Mouse (Mus musculus) MEL (cell line): ENCODE measurements around the gene Olfr459. TPM values are rescaled to one million over a fixed set of nuclear protein-coding genes. Genes with fewer than 3 reads are reported as not detected.

ENCODE experiments used
- DNase-seq: peaks from one replicate; pipeline ENCODE4 v3.0.0; 2011; ENCODE audit warnings: low read depth, low spot score
- H3K27ac ChIP-seq: 2 replicates; pipeline ENCODE4 v1.5.1; 2012; ENCODE audit warnings: low read depth, mild to moderate bottlenecking, control low read depth, low read length, moderate library complexity; ENCODE audit not compliant: control insufficient read depth
- H3K27me3 ChIP-seq, 2 experiments: fragments of 150-350 bp in 1 of 2; sonication (generic) in 1 of 2; 2 replicates each; pipeline ENCODE4 v1.6.1; 2012; ENCODE audit warnings: low read length in 2 of 2, mild to moderate bottlenecking in 2 of 2, improper control_type of control experiment in 1 of 2, moderate library complexity in 1 of 2; ENCODE audit not compliant: insufficient read depth in 2 of 2, control insufficient read depth in 1 of 2
- H3K36me3 ChIP-seq, 2 experiments: 2 replicates each; pipeline ENCODE4 v1.6.1; 2012 to 2014; ENCODE audit warnings: low read length in 2 of 2, improper control_type of control experiment in 1 of 2, inconsistent platforms in 1 of 2, mild to moderate bottlenecking in 1 of 2; ENCODE audit not compliant: insufficient read depth in 2 of 2, control insufficient read depth in 1 of 2
- H3K4me1 ChIP-seq, 2 experiments: fragments of 150-350 bp in 1 of 2; sonication (generic) in 1 of 2; 2 replicates each; pipeline ENCODE4 v1.6.1; 2012; ENCODE audit warnings: low read length in 2 of 2, improper control_type of control experiment in 1 of 2, mild to moderate bottlenecking in 1 of 2; ENCODE audit not compliant: insufficient read depth in 2 of 2, control insufficient read depth in 1 of 2
- H3K4me3 ChIP-seq, 2 experiments: fragments of 150-350 bp in 1 of 2; sonication (generic) in 1 of 2; 2 replicates each; pipeline ENCODE4 v1.5.1; 2012; ENCODE audit warnings: low read depth in 2 of 2, low read length in 2 of 2, mild to moderate bottlenecking in 2 of 2, moderate library complexity in 2 of 2, control low read depth in 1 of 2, improper control_type of control experiment in 1 of 2; ENCODE audit not compliant: control insufficient read depth in 1 of 2, insufficient read depth in 1 of 2
- H3K79me2 ChIP-seq: 2 replicates; pipeline ENCODE4 v1.6.1; 2012; ENCODE audit warnings: mild to moderate bottlenecking, low read length, moderate library complexity; ENCODE audit not compliant: control insufficient read depth, poor library complexity, insufficient read depth
- H3K9ac ChIP-seq: 2 replicates; pipeline ENCODE4 v1.6.1; 2012; ENCODE audit warnings: low read depth, mild to moderate bottlenecking, control low read depth, low read length, moderate library complexity; ENCODE audit not compliant: control insufficient read depth, poor library complexity, severe bottlenecking
- H3K9me3 ChIP-seq: fragments of 150-350 bp; sonication (generic); replicated peaks from 2 replicates; pipeline ENCODE4 v1.6.1; 2012; ENCODE audit warnings: mild to moderate bottlenecking, low read length, improper control_type of control experiment, moderate library complexity; ENCODE audit not compliant: insufficient read depth
- CHD2 ChIP-seq: IDR thresholded peaks from 2 replicates; pipeline ENCODE4 v1.6.1; 2011; ENCODE audit warnings: low read length, improper control_type of control experiment
- E2F4 ChIP-seq: IDR thresholded peaks from 2 replicates; pipeline ENCODE4 v1.6.1; 2011; ENCODE audit warnings: low read depth, low read length, improper control_type of control experiment, borderline replicate concordance
- GABPA ChIP-seq: IDR thresholded peaks from 2 replicates; pipeline ENCODE4 v1.6.1; 2012; ENCODE audit warnings: low read depth, mild to moderate bottlenecking, inconsistent platforms, low read length, improper control_type of control experiment, moderate library complexity
- MAX ChIP-seq: IDR thresholded peaks from 2 replicates; pipeline ENCODE4 v1.6.1; 2011; ENCODE audit warnings: low read length, improper control_type of control experiment
- MXI1 ChIP-seq: IDR thresholded peaks from 2 replicates; pipeline ENCODE4 v1.6.1; 2011; ENCODE audit warnings: mild to moderate bottlenecking, low read depth, low read length, improper control_type of control experiment
- MYB ChIP-seq: IDR thresholded peaks from 2 replicates; pipeline ENCODE4 v1.6.1; 2011; ENCODE audit warnings: mild to moderate bottlenecking, low read depth, low read length, improper control_type of control experiment
- NRF1 ChIP-seq: IDR thresholded peaks from 2 replicates; pipeline ENCODE4 v1.6.1; 2014; ENCODE audit warnings: low read depth, mild to moderate bottlenecking, inconsistent platforms, low read length, improper control_type of control experiment, moderate library complexity; ENCODE audit not compliant: poor library complexity, insufficient read depth, severe bottlenecking
- POLR2AphosphoS2 ChIP-seq: IDR thresholded peaks from 2 replicates; pipeline ENCODE4 v1.6.1; 2011; ENCODE audit warnings: low read length, improper control_type of control experiment
- POLR2AphosphoS5 ChIP-seq: IDR thresholded peaks from 2 replicates; pipeline ENCODE4 v1.6.1; 2012; ENCODE audit warnings: low read depth, borderline replicate concordance, mild to moderate bottlenecking, inconsistent platforms, low read length, moderate library complexity, mixed read lengths
- RCOR1 ChIP-seq: IDR thresholded peaks from 2 replicates; pipeline ENCODE4 v1.6.1; 2012; ENCODE audit warnings: low read depth, mild to moderate bottlenecking, inconsistent platforms, low read length, improper control_type of control experiment
- SIN3A ChIP-seq: IDR thresholded peaks from 2 replicates; pipeline ENCODE4 v1.6.1; 2012; ENCODE audit warnings: low read length, improper control_type of control experiment, inconsistent platforms
- TAL1 ChIP-seq: IDR thresholded peaks from 2 replicates; pipeline ENCODE4 v1.6.1; 2012; ENCODE audit warnings: mild to moderate bottlenecking, inconsistent platforms, low read length, moderate library complexity, mixed read lengths
- TCF12 ChIP-seq: IDR thresholded peaks from 2 replicates; pipeline ENCODE4 v1.6.1; 2014; ENCODE audit warnings: low read depth, mild to moderate bottlenecking, inconsistent platforms, low read length, improper control_type of control experiment, moderate library complexity
- UBTF ChIP-seq: IDR thresholded peaks from 2 replicates; pipeline ENCODE4 v1.6.1; 2012; ENCODE audit warnings: low read depth, mild to moderate bottlenecking, inconsistent platforms, low read length, improper control_type of control experiment, moderate library complexity, borderline replicate concordance; ENCODE audit not compliant: insufficient read depth
- USF1 ChIP-seq: IDR thresholded peaks from 2 replicates; pipeline ENCODE4 v1.6.1; 2014; ENCODE audit warnings: low read depth, mild to moderate bottlenecking, inconsistent platforms, low read length, improper control_type of control experiment, moderate library complexity
- ZKSCAN1 ChIP-seq: IDR thresholded peaks from 2 replicates; pipeline ENCODE4 v1.6.1; 2012; ENCODE audit warnings: low read depth, mild to moderate bottlenecking, inconsistent platforms, low read length, improper control_type of control experiment, moderate library complexity
- polyA plus RNA-seq, 2 experiments: library from polyadenylated mRNA; stranded (reverse) in 1 of 2; unstranded in 1 of 2; fragments of >175 nt in 1 of 2; fragments of >200 nt in 1 of 2; gene quantifications; 2 replicates each; pipeline versions ENCODE4 v1.2.1 to v1.2.4; 2012; ENCODE audit warnings: low replicate concordance in 2 of 2, low read depth in 1 of 2; ENCODE audit not compliant: insufficient read length in 2 of 2, insufficient read depth in 1 of 2, missing spikeins in 1 of 2
- total RNA-seq: library from RNA; depleted of rRNA; stranded (reverse); fragments of 300-350 nt; gene quantifications from 2 replicates; pipeline ENCODE4 v1.2.3, GENCODE M21; 2012

Gene Olfr459
- total and polyA plus RNA-seq, 3 experiments: not detected

DNA sequence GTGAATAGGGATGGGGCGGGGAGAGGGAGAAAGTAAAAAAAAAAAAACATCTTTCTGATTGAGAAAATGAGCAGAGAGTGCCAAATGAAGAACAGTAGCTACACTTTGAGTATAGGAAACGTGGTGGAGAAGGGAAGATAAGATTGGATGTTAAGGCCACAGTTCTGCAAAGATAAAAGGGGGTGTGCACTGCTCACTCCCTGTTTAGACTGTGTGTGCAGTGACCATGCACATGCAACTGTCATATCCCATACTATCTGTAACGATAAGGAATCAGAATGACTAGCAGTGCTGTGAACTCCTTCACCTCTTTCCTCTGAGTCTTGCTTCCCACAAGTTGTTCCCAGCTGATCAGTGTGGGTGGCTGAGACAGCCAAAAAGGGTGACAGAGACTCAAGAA, 17.8 kb downstream of the Olfr459 start (continued):
- TF ChIP-seq UBTF (no peak), CHD2 (no peak)

DNA sequence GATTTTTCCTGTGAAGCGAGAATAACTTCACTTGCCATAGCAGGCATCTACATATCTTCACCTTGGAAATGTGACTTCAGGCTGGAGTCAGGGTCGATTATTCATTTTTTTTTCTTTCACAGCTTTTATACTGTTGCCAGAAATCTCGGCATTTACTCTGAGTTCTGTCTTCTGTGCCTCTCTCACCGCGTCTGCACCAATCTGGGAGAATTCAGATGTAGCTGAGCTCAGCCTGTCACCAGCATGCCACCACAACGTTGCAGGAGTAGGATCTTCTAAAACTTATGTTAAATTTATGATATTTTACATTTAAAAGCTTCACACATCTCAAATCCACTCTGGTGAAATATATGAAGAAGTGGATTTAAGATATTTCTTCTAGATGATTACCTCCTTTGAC, 20.4 kb downstream of the Olfr459 start:
- Histone ChIP-seq H3K27me3 (peaks cover 0 to 1% of the 10 kb centered on the region in 2 experiments; a peak in 2 of 4 replicates), H3K9me3 (no peaks in the 10 kb centered on the region), H3K79me2 (no peaks in the 10 kb centered on the region), H3K4me3 (no peak overlapping the region), H3K9ac (no peak overlapping the region), H3K36me3 (no peaks in the 10 kb centered on the region; a peak in 1 of 4 replicates), H3K4me1 (no peaks in the 10 kb centered on the region), H3K27ac (no peak overlapping the region)
- no peak for DNase-seq
- TF ChIP-seq MYB (no peak), RCOR1 (no peak), TCF12 (no peak), MXI1 (no peak)

GRCm38 (mm10) chr6:41744664-41745392, 30.1 kb downstream of the Olfr459 start:
- Histone ChIP-seq H3K4me1 (no peaks in the 10 kb centered on the region), H3K9me3 (no peaks in the 10 kb centered on the region), H3K27ac (no peak overlapping the region), H3K27me3 (peaks cover 0 to 7% of the 10 kb centered on the region in 2 experiments; a peak in 3 of 4 replicates), H3K4me3 (no peak overlapping the region), H3K9ac (no peak overlapping the region), H3K79me2 (no peaks in the 10 kb centered on the region), H3K36me3 (no peaks in the 10 kb centered on the region)
- DNase-seq: no peak
- TF ChIP-seq MYB: no peak
- no peak for TF ChIP-seq POLR2AphosphoS2
- no peak for TF ChIP-seq RCOR1

GRCm38 (mm10) chr6:41741101-41741500, 33.9 kb downstream of the Olfr459 start:
- TF ChIP-seq CHD2 (no peak), UBTF (no peak), NRF1 (no peak), MAX (no peak), E2F4 (no peak), TAL1 (no peak), POLR2AphosphoS2 (no peak), ZKSCAN1 (no peak), MYB (no peak), SIN3A (no peak), POLR2AphosphoS5 (no peak), USF1 (no peak), GABPA (no peak)
- no peaks in the 10 kb centered on the region for H3K9me3 ChIP-seq

More at GRCm38 (mm10) chr6:41741101-41741500, 33.9 kb downstream of the Olfr459 start:
- Histone ChIP-seq H3K27me3 (peaks cover 0 to 7% of the 10 kb centered on the region in 2 experiments; a peak in 3 of 4 replicates), H3K79me2 (no peaks in the 10 kb centered on the region), H3K4me3 (no peak overlapping the region), H3K36me3 (no peaks in the 10 kb centered on the region), H3K27ac (no peak overlapping the region), H3K4me1 (no peaks in the 10 kb centered on the region), H3K9ac (no peak overlapping the region)
- DNase-seq: no peak
